Mouse (Mus musculus) stomach, postnatal 0 days (tissue): Measurements from ENCODE around the gene Ucp2. TPM values are rescaled to one million over a fixed set of nuclear protein-coding genes. Genes with fewer than 3 reads are reported as not detected.
A peak's percentile ranks its signal among the peaks of the same experiment; 100 is the strongest.

Experiments used
- ATAC-seq: fragments of 200-750 bp; cut with Nextera tagmentation; 2 replicates; pipeline ENCODE4 v1.8.0; 2017; ENCODE audit not compliant: low FRiP score, low TSS enrichment
- DNase-seq: peaks from one replicate; pipeline ENCODE4 v3.0.0-alpha.2; 2016; ENCODE audit warnings: low spot score
- H3K27ac ChIP-seq: fragments of 300-500 bp; sonication (generic); replicated peaks from 2 replicates; pipeline ENCODE4 v1.5.1; 2014; ENCODE audit warnings: mild to moderate bottlenecking, control low read depth
- H3K27me3 ChIP-seq: fragments of 300-500 bp; sonication (generic); 2 replicates; pipeline ENCODE4 v1.6.1; 2014; ENCODE audit warnings: low read length; ENCODE audit not compliant: control insufficient read depth, insufficient read depth
- H3K36me3 ChIP-seq: fragments of 300-500 bp; sonication (generic); 2 replicates; pipeline ENCODE4 v1.6.1; 2014; ENCODE audit warnings: low read length, mixed read lengths; ENCODE audit not compliant: control insufficient read depth, insufficient read depth
- H3K4me1 ChIP-seq: fragments of 300-500 bp; sonication (generic); replicated peaks from 2 replicates; pipeline ENCODE4 v1.6.1; 2014; ENCODE audit warnings: antibody characterized with exemption; ENCODE audit not compliant: control insufficient read depth, insufficient read depth
- H3K4me2 ChIP-seq: fragments of 300-500 bp; sonication (generic); replicated peaks from 2 replicates; pipeline ENCODE4 v1.6.1; 2014; ENCODE audit warnings: low read depth, mild to moderate bottlenecking, control low read depth, moderate library complexity
- H3K4me3 ChIP-seq: fragments of 300-500 bp; sonication (generic); 2 replicates; pipeline ENCODE4 v1.5.1; 2014; ENCODE audit warnings: low read depth, low read length, control low read depth
- H3K9ac ChIP-seq: fragments of 300-500 bp; sonication (generic); 2 replicates; pipeline ENCODE4 v1.6.1; 2014; ENCODE audit warnings: mild to moderate bottlenecking, low read length, control low read depth, mixed read lengths
- H3K9me3 ChIP-seq: fragments of 300-500 bp; sonication (generic); 2 replicates; pipeline ENCODE4 v1.6.1; 2016; ENCODE audit warnings: low read length; ENCODE audit not compliant: control insufficient read depth
- CTCF ChIP-seq: IDR thresholded peaks from 2 replicates; pipeline ENCODE4 v1.5.1; 2016; ENCODE audit warnings: antibody characterized with exemption, low read depth, mild to moderate bottlenecking, moderate library complexity
- EP300 ChIP-seq: optimal IDR thresholded peaks from 2 replicates; pipeline ENCODE3; 2016; ENCODE audit warnings: antibody characterized with exemption
- WGBS: fragments of 180-500 bp; shearing (Covaris S2); extraction: QIAGEN DNeasy Blood & Tissue Kit; methylation state at CpG from one replicate; pipeline ENCODE4 v1.1.7; 2014; 5-methylcytosine and 5-hydroxymethylcytosine counted together
- polyA plus RNA-seq: library from polyadenylated mRNA; unstranded; fragments of >200 nt; fragmentation: Nextera tagmentation; extraction: Ambion mirVana; gene quantifications from 2 replicates; pipeline ENCODE4 v1.2.1, GENCODE M21; 2015

Gene Ucp2
- polyA plus RNA-seq, 1 experiment from 2014 or later, result 618 TPM

GRCm38 (mm10) chr7:100459862-100460261 lies 33.3 kb upstream of the Ucp2 start:
- H3K9ac ChIP-seq, result no peak overlapping the region
- no peaks in the 10 kb centered on the region for H3K27me3 ChIP-seq
- 90% methylated on average over 3 of the region's 3 CpGs for WGBS
- ATAC-seq (no peak), DNase-seq (no peak)
- H3K9me3 ChIP-seq, result no peaks in the 10 kb centered on the region
- H3K4me3 ChIP-seq, result no peak overlapping the region
- no peak overlapping the region for H3K4me2 ChIP-seq
- H3K27ac ChIP-seq, result no peak overlapping the region
- peaks cover 4% of the 10 kb centered on the region for H3K36me3 ChIP-seq
- H3K4me1 ChIP-seq, result no peaks in the 10 kb centered on the region; the same call in 1 of the 2 replicates
- no peak for TF ChIP-seq EP300
- no peak for TF ChIP-seq CTCF

DNA sequence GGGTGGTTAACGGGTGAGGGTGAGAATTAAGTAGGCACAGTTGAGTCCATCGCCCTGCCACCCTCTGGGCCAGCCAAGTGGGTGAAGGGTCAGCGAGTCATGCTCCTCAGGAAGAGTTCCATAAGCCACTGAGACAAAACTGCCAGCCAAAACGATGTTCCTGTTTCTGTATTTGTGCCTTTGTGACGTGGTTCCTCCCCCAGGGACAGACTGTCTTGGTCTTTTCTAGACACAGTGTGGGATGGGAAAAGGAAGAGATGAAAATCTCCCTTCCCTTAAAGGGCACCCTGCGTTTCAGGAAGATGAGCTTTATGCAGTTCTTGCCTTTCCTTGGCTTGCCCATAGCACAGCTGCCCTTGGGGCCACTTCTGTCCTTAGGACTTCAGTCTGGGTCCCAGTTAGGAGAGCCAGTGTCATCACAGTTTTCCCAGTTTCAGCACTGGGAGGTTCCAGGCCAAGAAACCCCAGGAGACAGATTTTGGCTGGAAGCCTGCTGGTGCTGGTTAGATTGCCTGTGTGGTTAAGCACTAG lies 31.5 kb upstream of the Ucp2 start:
- DNase-seq (peak; percentile 48), ATAC-seq (no peak)
- no peaks in the 10 kb centered on the region for H3K27me3 ChIP-seq
- no peak overlapping the region for H3K9ac ChIP-seq
- peaks cover 4% of the 10 kb centered on the region; the same call in 1 of the 2 replicates for H3K36me3 ChIP-seq
- no peak overlapping the region for H3K4me2 ChIP-seq
- WGBS, result 63% methylated on average over 6 of the region's 6 CpGs
- no peak overlapping the region for H3K4me3 ChIP-seq
- H3K27ac ChIP-seq, result 0 out of 2 replicates have a peak overlapping the region, but pooled peaks have one; percentile 13
- peaks cover 11% of the 10 kb centered on the region for H3K4me1 ChIP-seq
- TF ChIP-seq EP300, result no peak
- TF ChIP-seq CTCF, result no peak
- H3K9me3 ChIP-seq, result no peaks in the 10 kb centered on the region

DNA sequence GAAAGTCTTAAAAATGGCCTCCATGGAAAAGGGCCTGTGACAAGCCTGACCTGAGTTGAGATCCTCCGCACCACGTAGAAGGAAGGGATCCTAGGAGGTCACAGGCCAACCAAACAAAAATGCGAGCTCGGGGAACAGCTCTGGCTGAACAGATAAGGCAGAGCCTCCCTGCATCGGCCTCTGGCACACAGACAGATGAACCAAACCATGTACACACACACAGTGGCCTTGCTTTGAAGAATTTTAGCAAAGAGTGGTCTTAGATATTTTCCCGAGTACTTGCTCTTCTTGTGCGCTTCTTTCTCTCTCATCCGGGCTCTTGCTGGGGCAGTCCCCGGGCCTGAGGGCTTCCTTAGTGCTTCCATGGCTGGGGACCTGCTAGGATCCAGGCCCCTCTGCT lies 29.9 kb upstream of the Ucp2 start:
- Histone ChIP-seq H3K4me1 (peaks cover 11% of the 10 kb centered on the region), H3K4me3 (no peak overlapping the region), H3K36me3 (peaks cover 4% of the 10 kb centered on the region; the same call in 1 of the 2 replicates), H3K27me3 (no peaks in the 10 kb centered on the region), H3K9me3 (no peaks in the 10 kb centered on the region), H3K4me2 (no peak overlapping the region), H3K27ac (no peak overlapping the region), H3K9ac (no peak overlapping the region)
- ATAC-seq (no peak), DNase-seq (no peak)
- WGBS, result 52% methylated on average over 9 of the region's 9 CpGs
- TF ChIP-seq CTCF, result no peak
- no peak for TF ChIP-seq EP300

GRCm38 (mm10) chr7:100463757-100464156 lies 29.4 kb upstream of the Ucp2 start:
- peaks cover 4% of the 10 kb centered on the region; the same call in 1 of the 2 replicates for H3K36me3 ChIP-seq
- no peak overlapping the region for H3K27ac ChIP-seq
- TF ChIP-seq EP300 (no peak), CTCF (no peak)
- ATAC-seq (no peak), DNase-seq (no peak)
- H3K27me3 ChIP-seq, result no peaks in the 10 kb centered on the region
- peaks cover 11% of the 10 kb centered on the region for H3K4me1 ChIP-seq
- H3K4me3 ChIP-seq, result no peak overlapping the region
- no peak overlapping the region for H3K9ac ChIP-seq
- WGBS, result 49% methylated on average over 10 of the region's 10 CpGs
- H3K9me3 ChIP-seq, result no peaks in the 10 kb centered on the region
- no peak overlapping the region for H3K4me2 ChIP-seq

DNA sequence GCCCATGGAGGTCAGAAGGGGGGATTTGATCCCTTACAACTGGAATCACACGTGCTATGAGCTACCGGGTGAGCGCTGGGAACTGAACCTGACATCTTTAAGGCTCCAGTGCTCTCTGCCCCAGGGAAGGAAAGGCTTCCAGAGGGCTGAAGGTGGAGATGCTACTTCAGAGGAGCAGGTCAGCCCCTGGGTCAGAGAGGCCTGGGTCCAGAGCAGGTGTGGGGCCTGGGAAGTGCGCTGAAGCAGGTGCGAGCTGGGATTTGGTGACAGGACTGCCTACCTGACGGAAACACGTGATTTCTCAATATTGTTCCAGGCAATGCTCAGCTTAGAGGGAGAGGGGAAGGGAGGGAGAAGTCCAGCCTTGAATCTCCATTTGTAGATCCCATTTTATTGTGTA lies 28.9 kb upstream of the Ucp2 start:
- no peak for DNase-seq
- Histone ChIP-seq H3K9ac (no peak overlapping the region), H3K27ac (peak overlapping the region; percentile 92), H3K4me2 (no peak overlapping the region), H3K4me3 (no peak overlapping the region), H3K27me3 (no peaks in the 10 kb centered on the region), H3K4me1 (peaks cover 11% of the 10 kb centered on the region), H3K36me3 (peaks cover 4% of the 10 kb centered on the region; the same call in 1 of the 2 replicates), H3K9me3 (no peaks in the 10 kb centered on the region)
- no peak for TF ChIP-seq CTCF
- TF ChIP-seq EP300, result no peak
- 88% methylated on average over 7 of the region's 7 CpGs for WGBS
- no peak for ATAC-seq

GRCm38 (mm10) chr7:100465248-100465647 lies 27.9 kb upstream of the Ucp2 start:
- Histone ChIP-seq H3K27me3 (no peaks in the 10 kb centered on the region), H3K4me1 (peaks cover 11% of the 10 kb centered on the region), H3K4me2 (peak overlapping the region; percentile 42), H3K27ac (peak overlapping the region; percentile 92), H3K4me3 (no peak overlapping the region), H3K36me3 (no peaks in the 10 kb centered on the region), H3K9ac (peak overlapping the region; percentile 47), H3K9me3 (no peaks in the 10 kb centered on the region)
- ATAC-seq (peak; percentile 67), DNase-seq (peak; percentile 54)
- WGBS, result 36% methylated on average over 4 of the region's 4 CpGs
- TF ChIP-seq EP300 (no peak), CTCF (no peak)
